Mouse (Mus musculus): Measurements from ENCODE around the gene Fxyd4.

The Fxyd4 gene

GRCm38 (mm10) chr6:117917576-117917975, 19.9 kb downstream of the Fxyd4 start:
- DNase-seq (ENCODE audit: low spot score), result peak; percentile 47

DNA sequence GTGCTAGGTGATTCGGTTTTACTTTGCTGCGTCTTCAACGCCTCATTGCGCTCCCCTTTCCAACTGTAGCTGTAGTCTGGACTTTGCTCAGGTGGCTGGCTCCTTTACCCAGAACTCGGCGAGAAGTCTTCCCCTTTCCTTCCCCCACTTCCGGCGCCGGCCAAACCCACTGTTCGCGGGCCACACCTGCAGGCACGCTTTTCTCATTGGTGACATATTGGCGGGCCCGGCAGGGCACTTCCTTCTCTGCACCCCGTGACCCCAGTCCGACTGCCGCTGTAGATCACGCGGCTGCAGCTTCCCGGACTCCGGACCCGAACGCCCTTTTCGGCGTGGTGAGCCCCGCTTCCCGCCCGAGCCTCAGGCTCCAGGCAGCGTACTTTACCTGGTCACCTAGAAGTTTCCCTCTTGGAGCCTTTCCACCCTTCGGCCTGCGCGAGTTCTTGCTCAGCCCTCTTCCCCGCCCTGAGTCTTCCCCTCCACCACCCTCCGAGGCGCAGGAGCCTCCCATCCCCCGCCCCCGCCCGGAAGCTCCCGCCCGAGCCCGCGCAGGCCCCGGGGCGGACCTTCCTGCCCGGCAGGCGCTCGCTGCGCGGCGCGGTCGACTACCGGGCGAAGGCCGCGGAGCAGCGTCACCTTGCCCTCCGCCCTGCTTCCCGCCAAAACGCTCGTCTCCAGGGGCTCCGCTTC, 20.6 kb downstream of the Fxyd4 start:
- DNase-seq (ENCODE audit: low spot score), result peak; percentile 63

DNA sequence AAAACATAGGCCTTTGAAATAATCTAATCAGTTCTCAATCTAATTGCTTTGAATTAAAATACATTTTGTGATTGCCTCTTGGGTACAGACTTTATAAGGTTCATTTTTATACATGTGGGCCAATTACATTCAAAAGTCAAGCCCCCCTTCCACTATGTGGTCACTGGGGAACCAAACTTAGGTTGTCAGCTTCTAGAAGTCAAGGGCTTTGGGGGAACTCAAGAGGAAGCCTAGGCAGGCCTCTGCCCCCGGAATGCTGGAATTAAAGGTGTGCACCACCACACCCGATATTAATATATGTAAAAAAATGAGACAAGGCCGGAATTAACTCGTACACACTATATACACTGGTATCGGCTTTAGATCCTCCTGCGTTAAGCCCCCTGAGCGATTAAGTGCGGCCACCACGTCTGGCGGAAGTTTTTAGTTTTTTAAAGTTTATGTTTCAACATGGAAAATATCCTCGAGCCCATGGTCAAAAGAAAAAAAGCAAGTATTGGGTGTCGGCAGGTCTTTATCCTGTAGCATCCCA, 21.2 kb downstream of the Fxyd4 start:
- no peak for DNase-seq (ENCODE audit: low spot score)

- DNase-seq (ENCODE audit: low spot score), result no peak
These were observed 23.0 kb downstream of the Fxyd4 start for GRCm38 (mm10) chr6:117914541-117914940.

- DNase-seq (ENCODE audit: low spot score), result no peak
These were observed 27.3 kb downstream of the Fxyd4 start for GRCm38 (mm10) chr6:117910120-117910661.

DNA sequence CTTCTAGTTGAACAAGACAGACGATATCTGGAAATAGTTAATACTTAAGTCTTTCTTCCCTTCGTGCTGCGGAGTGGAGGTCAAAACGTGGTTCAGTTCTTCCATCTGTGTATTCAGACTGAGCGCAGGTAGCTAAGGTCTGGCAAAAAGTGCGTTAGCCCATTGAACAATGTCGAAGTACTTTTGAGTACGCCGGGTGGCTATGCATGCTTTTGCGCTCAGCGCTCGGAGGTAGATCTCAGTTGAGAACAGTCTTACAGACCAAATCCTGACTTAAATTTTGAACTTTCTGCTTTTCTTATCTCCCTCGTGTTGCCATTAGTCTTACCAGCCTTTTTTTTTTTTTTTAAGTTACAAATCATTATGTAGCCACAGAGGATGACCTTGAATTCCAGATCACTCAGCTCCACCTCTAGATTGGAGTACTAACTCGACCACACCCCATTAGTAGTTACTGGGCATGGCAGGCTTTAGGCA, 29.0 kb downstream of the Fxyd4 start:
- no peak for DNase-seq (ENCODE audit: low spot score)

DNA sequence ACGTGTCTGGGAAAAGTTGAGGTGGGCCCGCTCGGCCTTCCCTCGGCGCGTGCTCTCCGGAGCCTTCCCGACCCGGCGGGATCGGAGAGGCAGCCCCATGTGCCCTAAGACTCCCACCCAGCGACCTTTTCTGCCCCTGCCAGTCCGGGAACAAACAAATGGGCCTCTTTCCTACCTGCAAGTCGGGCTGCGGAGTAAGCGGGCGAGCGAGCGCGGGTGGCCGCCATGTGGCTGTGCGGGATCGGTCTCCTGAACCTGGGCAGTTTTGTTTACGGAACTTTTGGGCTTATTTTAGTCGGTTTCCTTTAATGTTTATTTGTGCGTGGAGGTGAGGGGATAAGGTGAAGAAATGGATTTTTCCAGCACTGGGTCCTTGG, 29.5 kb downstream of the Fxyd4 start:
- DNase-seq (ENCODE audit: low spot score), result no peak

DNA sequence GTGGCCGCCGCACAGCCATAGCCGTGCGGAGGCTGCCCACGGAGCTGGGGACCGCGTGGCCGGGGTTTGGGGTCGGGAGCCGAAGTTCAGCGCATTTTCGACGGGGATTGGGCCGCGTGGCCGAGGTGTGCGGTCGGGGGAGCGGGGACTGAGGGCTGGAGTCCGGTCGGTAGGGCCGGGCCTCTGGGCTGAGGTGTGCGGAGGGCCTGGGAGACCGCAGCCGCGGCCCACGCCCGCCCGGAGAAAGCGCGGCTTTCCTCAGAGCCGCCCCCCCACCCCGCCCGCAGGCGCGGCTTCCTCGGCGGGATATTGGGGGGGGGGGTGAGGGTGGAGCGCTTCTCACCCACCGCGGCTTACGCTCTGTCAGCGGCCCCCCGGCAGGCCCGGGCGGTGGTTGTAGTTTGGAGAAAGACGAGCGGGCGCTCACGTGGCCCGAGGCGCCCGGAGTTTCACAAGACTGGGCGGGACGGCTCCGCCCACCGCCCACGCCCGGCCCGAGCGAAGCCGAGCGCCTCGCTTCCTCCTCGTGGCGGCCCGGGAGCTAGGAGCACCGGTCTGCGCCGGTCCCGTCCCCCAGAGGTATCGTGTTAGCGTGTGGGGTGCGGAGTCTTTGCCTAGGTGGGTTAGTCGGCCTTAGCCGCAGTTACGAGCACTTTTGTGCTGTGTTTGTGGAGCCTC, 30.1 kb downstream of the Fxyd4 start:
- peak; percentile 72 for DNase-seq (ENCODE audit: low spot score)

GRCm38 (mm10) chr6:117906590-117907271, 30.8 kb downstream of the Fxyd4 start:
- DNase-seq (ENCODE audit: low spot score), result peak; percentile 91

DNA sequence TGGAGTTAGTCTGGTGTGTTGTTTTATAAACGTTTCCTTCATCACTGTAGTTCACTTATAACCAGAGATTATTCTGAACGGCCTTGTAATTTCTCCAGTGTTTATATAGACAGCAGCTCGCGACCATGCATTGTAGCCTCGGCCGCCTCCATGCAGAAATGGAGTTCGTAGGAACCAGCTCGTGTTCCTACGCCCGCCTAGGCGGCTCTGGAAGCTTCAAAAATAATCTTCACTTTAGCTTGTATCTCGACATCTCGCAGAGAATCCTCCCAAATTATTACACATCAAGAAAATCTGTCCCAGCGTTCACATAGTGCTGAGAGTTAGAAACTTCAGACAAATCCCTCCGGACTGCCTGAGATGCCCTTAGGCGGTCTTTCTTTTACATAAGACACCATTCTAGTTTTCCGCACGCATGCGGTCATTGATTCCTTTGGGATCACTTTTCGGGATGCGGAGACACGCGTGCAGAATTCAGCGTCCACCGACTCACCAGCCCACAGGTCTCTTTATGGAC, 31.4 kb downstream of the Fxyd4 start:
- DNase-seq (ENCODE audit: low spot score), result peak; percentile 48

DNA sequence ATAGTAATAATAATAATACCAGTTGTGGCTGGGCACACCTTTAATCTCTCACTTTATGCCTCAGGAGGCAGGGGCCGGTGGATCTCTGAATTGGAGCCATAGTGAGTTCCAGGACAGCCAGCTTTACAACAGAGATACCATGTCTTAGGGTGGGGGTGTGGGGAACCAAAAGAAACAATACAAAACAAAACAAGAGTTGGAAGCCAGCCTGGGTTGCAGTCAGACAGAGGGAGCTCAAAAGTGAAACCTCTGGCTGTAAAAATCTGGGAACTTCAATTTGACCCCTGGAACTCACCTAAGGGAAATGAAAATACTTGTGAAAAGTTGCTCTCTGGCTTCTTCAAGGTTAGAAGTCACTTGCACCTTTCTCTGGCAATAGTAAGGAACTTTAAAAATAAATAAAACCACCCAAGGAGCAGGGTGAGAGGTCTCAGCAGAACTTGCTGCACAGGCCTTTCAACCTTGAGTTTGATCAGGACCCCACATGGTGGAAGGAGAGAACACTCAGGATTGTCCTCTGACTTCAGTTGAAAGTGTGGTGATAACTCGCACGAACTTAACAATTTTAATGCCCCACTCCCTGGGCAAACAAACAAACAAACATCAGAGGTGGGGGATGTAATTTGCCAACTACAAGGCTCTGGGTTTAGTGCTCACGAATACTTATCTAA, 32.1 kb downstream of the Fxyd4 start:
- no peak for DNase-seq (ENCODE audit: low spot score)

DNA sequence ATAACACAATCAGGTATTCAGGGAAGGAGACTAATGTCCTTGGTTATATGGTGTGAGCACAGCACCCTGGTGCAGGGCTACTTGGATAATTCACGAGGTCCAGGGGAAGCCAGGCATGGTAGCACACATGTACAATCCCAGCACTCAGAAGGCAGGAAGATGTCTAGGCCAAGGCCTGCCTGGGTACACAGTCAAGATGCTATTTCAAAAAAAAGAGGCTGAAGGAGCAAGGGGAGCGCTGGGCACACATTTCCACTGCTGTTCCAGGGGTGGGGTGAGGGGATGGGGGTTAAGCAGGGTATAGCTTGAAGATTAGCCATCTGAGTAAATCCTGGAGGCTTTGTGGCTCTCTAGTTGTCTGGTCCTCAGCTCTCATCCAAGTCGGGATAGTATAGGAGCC, 33.7 kb downstream of the Fxyd4 start:
- DNase-seq (ENCODE audit: low spot score), result no peak

DNA sequence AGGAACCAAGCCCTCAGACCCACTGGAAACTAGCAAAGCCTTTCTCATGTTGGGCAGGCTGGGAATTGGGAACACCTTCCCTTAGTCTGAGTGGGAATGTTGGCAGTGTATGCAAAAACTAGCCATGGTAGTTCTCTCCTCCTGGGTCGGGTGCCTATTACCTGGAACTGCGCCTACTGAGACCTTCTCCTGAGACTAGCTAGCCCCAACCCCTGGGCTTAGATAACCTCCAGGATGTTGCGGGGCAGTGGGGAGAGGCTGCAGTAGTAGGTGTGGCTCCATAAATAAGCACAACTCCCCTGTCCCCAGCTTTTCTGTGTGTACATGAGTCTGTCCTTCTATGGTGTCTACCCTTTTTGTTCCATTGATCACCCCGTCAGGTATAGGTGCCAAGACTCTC, 34.9 kb downstream of the Fxyd4 start:
- DNase-seq (ENCODE audit: low spot score), result no peak

- no peak for DNase-seq (ENCODE audit: low spot score)
These were observed 35.7 kb downstream of the Fxyd4 start for GRCm38 (mm10) chr6:117901510-117902402.

- DNase-seq (ENCODE audit: low spot score), result no peak
These were observed 37.1 kb downstream of the Fxyd4 start, which contains the start of gene Hnrnpf for GRCm38 (mm10) chr6:117900126-117901080. TSS of gene Hnrnpf (plus strand) at chr6:117900324.

DNA sequence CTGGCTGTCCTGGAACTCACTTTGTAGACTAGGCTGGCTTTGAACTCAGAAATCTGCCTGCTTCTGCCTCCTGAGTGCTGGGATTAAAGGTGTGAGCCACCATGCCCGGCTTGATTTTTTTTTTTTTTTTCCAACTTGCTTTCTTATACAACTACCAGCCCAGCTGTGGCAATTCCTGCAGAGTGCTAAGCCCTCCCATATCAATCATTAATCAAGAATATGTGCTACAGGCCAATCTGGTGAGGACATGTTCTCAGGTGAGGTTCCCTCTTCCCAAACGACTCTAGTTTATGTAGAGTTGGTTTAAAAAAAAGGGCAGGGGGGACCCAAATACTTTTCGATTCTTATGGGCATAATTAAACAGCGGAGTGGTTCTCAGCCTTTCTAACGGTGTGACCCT, 39.7 kb downstream of the Fxyd4 start:
- no peak for DNase-seq (ENCODE audit: low spot score)

- no peak for DNase-seq (ENCODE audit: low spot score)
These were observed 44.1 kb downstream of the Fxyd4 start for GRCm38 (mm10) chr6:117893435-117893834.

DNA sequence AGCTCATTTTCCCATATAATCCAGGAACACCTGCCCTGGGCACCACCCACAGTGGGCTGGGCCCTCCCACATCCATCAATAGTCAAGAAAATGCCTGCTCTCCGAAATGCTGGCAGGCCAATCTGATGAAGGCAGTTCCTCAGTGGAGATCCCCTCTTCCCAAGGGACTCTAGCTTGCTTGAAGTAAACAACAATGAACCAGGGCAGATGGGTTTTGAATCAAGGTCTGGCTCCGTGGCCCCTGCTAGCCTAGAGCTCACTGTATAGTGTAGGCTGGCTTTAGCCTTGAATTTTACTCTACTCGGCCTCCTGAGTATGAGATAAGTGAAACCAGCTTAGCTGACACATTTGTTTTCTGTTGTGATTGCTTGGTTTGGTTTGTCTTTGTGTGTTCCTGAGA, 45.1 kb downstream of the Fxyd4 start:
- DNase-seq (ENCODE audit: low spot score), result no peak

GRCm38 (mm10) chr6:117891369-117892160, 45.9 kb downstream of the Fxyd4 start:
- no peak for DNase-seq (ENCODE audit: low spot score)

Data from ovary, postnatal 10 days (tissue).